Mouse (Mus musculus): ENCODE data around the gene Coro2a.

- TF ChIP-seq CTCF (IDR thresholded peaks at IDR 0.05; ENCODE audit: low read depth) (no peak), EP300 (IDR thresholded peaks at IDR 0.05; ENCODE audit: low read depth) (no peak)
Measured at GRCm38 (mm10) chr4:46543366-46544050, 58.5 kb downstream of the Coro2a start.
